Mouse (Mus musculus): ENCODE measurements around the gene Eif2b3.

The Eif2b3 gene

DNA sequence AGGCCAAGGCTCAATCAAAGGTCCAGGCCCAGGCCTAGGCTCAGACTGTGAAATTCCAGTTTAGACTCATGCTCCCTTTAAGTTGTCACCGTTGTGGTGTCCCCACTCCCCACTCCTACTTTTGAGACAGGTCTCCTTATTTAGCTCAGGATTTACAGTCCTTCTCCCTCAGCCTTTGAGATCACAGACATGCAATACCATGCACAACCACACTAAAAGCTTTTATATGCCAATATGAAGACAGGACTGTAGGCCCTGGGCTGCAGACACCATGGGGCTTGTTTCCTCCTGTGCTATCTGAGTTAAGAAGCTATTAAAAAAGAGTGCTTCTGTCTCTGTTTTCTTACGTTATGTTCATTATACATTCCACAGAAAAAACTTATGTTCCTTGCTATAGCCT lies 1.5 kb upstream of the Eif2b3 start:
- DNase-seq (ENCODE audit: low spot score) = no peak

DNA sequence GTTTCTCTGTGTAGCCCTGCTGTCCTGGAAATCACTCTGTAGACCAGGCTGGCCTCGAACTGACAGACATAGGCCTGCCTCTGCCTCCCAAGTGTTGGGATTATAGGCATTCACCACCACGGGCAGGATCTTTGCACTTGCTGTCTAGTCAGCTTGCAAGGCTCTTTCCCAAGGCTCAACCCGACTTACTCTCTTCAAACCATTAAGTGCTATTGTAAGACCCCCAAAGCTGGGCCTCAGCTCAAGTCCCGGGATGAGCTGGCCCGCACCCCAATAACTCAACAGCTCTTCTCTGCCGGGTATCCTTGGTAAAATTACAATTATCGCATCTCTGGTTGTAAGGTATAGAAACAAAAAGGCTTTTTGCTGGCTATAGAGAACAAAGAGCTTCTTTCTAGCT lies 875 bp upstream of the Eif2b3 start:
- DNase-seq (ENCODE audit: low spot score) = no peak

DNA sequence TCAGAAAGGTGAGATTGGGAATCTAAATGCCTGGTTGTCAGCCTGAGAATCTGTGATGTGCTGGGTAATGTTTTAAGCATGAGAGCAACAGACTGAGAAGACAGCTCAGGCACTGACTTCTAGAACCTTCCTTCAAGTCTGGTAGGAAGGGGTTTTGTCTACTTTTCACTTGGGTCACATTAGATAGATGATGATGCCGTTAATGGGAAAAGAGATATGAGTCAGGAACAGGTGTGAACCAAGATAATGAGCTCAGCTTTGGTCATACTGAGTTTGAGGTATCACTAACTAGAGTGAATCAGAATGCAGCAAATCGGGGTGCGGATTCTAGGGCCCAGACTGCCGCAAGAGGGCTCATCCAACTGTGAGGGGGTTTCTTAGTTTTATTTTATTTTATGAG lies 4.3 kb downstream of the Eif2b3 start:
- no peak for DNase-seq (ENCODE audit: low spot score)

DNA sequence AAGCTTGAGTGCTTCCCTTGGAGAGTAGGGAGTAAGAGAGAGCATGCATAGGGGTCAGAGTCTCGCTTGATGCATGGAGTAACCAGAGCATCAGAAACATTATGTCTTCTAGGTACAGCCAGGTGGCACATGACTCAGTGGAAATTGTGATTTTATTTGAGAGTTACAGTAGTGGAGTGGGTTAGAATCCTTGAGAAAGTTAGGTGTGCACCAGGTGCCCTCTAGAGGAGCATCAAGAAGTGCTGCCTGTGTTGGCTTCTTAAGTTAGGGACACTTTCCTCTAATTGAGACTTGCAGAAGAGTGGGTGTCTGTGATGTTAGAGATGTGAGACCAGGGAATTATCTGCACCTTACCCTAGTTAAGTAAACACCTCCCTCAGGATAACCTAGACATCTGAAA lies 11.9 kb downstream of the Eif2b3 start:
- DNase-seq (ENCODE audit: low spot score) = no peak

DNA sequence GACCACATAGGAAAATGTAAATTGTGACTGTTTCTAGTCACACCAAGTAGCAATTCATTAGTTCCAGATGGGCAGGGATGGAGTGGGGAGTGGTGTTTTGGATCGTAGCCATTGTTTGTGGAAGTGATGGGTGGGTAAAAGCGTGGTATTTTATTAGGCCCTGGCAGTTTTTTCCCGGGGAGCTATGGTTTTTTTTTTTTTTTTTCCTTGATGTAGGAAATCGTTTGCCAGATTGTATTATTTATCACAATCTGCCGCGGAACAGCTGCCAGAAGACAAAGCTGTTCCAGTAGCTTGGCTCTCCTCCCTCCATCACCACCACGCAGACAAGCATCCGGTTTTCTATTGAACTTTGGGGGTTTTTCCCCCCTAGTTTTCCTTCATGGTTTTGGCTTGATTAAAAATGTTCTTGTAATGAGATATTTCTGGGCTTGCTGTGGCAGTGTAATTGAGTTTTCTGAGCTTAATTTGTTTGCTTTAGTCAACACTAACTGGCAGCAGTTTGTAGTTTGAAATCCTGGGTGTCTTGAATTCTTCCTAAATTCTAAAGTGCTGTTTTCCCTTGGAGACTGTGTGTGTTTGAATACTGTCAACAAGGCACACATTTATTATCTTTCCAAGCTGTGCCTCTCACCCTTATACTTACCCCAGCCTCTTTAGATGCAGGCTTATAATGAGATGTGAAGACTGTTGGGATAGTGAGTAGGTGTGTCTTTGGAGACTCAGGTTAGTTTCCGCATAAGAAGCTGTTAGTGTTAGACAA lies 20.9 kb downstream of the Eif2b3 start:
- DNase-seq (ENCODE audit: low spot score) = no peak

DNA sequence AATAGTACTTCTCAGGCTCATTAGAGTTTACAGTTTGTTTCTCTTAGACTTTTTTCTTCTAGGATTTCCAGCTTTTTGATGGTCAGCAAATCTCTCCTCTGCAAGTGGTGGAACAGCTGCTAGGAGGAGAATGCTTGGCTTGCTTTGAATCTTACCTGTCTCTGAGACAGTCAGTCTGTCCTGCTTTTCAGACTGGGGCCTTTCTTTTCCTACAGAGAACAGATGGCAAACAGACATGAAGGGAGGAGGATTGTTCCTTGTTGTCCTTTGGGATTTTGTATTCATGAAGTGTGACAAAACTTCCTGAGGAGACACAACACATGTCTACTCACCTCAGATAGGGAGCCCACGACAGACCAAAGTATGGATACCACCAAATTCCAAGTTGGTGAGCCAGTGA lies 21.6 kb downstream of the Eif2b3 start:
- no peak for DNase-seq (ENCODE audit: low spot score)

DNA sequence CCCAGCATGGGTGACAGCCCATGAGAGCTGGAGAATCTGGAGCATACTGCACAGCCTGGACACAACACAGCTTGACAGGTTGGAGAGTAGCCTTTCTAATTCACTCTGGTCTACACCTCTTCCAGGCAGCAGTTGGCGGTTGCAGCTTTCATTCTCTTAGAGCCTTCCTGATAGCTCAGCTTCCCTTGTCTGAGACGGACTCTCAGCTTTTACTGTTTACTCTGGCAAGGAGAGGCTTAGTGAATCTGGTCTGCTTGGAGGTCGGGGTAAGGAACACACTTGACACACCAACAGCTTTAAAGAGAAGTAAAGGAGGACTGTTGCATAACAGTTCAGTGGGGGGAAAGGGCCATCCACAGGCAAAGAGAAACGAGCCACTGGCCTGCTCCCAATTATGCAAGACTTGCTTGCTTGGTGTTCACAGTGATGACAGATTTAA lies 22.1 kb downstream of the Eif2b3 start:
- no peak for DNase-seq (ENCODE audit: low spot score)

DNA sequence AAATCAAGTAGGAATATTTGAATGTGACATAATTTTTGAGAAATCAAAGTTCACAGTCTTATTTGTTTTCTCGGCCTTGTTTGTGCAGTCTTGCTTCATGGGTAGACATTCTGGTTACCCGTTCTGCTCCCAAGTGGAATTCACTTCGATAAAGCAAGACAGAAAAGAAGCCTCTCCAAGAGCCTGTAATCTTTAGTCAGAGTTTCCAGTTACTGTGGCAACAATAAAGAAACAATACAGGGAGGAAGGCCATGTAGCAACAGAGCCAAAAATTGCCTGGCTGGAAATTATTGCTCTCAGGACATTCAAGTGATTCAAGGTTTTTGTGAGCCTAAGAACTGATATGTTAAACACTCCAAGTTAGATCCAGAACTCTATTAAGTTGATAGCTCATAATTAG lies 29.6 kb downstream of the Eif2b3 start:
- no peak for DNase-seq (ENCODE audit: low spot score)

DNA sequence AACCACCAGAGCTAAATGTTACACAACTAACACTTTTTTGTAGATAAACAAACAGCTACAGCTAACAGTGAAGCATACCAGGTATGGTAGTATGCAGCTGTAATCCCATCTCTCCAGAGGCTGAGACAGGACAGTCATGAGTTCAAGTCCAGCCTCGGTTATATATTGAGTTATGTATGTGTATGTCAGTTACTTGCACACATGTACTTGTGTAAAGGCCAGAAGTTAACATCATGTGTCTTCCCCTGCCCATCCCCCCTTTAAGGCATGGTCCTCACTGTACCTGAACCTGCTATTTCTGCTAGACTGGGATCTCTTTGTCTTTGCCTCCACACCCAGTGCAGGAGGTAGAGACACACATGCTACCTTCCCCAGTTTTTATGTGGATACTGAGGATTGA lies 30.3 kb downstream of the Eif2b3 start:
- DNase-seq (ENCODE audit: low spot score) = no peak

DNA sequence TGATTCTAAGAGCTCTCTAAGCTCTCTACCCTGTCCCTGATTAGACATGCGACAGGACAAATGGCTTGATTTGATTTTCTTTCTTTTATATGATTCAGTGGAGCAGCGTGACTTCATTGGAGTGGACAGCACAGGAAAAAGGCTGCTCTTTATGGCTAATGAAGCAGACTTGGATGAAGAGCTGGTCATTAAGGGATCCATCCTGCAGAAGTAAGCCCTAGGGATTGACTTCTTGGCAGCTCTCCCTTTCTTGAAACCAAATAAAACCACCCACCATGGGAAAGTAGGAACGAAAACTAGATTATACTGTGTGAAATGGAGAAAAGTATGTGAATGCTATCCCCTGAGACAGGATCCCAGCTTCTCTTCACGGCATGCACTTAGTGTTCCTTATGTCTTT lies 33.4 kb downstream of the Eif2b3 start:
- no peak for DNase-seq (ENCODE audit: low spot score)

DNA sequence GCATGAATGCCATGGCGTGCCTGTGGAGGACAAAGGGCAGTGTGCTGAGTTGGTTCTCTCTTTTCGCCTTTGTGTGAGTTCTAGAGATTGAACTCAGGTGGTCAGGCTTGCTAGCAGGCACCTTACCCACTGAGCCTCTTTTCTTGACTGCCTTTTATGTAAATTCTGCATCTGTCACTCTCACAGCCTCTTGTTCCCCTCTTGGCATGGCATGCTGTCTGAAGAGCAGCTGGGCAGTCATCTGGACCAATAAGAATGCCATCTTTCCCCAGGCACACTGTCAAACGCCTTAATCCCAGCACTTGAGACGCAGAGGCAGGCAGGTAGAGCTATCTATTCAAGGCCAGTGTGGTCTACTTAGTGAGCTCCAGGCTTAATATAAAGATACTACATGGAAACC lies 34.8 kb downstream of the Eif2b3 start:
- no peak for DNase-seq (ENCODE audit: low spot score)

DNA sequence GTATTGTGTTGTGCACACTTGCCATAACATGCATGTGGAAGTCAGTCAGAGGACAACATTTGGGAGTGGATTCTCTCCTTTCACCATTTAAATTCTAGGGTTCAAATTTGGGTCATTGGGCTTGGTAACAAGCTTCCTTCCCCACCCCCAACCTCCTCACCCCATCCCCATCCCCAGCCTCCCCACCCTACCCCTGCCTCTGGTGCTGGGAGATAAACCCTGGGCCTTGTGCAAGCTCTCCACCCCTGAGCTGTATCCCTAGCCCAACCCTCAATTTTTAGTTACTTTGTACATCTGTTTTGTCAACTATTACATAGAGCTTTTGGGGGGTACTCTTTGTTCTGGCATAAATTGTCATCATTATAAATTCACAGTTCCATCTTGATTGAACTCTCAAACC lies 36.9 kb downstream of the Eif2b3 start:
- no peak for DNase-seq (ENCODE audit: low spot score)

DNA sequence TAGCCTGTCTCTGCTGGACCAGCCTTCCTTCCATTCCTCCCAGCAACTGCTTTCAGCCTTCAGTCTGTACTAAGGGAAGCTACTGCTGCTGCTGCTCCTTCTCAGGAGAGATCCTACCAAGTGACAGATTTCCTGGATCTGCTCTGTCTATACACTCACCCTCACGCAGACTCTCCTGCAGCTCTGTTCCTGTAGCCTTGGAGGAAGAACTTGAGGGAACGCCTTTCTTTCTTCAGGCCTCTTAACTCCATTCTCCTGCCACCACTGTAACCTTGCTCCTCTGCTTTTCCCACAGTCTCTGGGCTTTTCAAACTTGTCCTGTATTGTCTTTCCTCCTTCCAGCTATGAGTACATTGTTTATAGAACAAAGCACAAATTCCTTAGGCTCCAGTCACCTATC lies 37.3 kb downstream of the Eif2b3 start:
- DNase-seq (ENCODE audit: low spot score) = no peak

DNA sequence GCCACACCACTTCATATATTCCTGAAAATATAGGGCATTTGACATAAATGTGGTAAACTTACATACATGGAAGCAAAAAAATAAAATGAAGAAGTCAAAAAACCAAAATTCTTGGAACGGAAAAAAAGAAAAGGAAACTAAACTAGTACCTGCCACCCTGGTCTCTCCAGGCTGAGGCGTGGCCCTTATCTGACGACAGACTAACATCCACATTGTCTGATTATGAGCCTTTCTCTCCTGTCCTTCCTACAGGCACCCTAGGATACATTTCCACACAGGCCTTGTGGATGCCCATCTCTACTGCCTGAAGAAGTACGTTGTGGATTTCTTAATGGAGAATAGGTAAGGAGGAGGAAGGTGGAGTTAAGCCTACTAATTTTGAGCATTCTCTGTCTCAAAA lies 39.3 kb downstream of the Eif2b3 start:
- no peak for DNase-seq (ENCODE audit: low spot score)

DNA sequence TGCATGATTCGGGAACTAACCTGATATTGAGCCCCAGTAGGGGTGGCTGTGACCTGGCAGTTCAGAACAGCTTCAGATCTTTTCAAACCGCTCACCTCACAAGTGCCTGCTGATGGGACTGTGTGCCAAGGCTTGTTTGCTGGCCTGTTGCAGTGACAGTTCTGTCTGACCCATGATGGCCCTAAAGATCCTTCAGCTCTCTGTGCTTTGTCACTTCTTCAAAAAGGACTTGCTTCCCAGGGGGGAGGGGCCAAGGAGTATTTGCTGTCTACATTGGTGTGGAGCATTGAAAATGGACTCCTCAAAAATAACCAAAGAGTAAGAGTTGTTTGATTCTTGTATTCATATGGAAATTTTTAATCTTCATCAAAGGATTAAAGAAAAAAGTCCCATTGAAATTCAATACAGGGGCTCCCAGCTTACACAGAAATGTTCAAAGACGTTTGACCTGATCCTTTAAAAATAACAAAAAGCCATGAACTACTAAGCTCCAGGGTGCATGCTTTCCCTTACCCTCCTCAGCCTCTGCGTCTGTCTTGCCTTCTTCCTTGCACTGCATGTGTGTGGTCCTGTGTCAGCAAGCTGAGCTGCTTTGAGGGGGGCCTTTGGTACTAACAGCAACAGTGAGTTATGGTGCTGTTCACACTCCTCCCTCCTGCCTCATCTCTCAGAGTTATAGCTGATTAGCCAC lies 43.6 kb downstream of the Eif2b3 start:
- no peak for DNase-seq (ENCODE audit: low spot score)

DNA sequence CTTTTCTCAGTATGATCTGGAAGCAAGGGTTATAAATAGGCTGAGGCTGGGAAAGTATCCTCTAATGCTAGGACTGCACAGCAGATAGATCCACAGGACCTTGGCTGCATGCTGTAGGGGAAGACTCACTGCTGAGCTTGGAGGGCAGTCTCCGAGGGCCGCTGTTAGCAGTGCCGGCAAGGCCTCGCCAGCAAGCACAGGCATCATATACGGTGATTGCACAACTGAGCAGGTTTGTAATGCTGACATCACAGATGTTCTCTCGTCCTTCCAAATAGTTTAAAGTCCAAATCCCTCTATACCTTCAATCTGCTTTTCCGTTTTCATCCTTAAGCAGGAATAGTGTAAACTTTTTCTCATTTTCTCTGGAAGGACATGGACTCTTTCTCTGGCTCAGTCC lies 48.8 kb downstream of the Eif2b3 start:
- no peak for DNase-seq (ENCODE audit: low spot score)

DNA sequence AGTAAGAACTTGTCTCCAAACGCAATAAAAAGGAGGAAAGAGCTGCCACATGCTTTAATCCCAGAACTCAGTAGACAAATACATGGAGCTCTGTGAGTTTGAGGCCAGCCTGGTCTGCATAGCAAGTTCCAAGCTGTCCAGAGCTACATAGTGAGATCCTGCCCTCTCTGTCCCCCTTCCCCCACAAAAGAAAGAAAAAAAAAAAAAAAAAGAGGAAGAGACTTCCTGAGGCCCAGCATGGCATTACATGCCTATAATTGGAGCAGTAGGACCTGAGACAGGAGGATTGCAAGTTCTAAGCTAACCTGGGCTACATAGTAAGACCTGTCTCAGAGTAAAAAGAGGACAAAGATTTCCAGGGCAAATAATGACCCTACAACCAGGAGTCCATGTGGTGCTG lies 50.4 kb downstream of the Eif2b3 start:
- DNase-seq (ENCODE audit: low spot score) = no peak

DNA sequence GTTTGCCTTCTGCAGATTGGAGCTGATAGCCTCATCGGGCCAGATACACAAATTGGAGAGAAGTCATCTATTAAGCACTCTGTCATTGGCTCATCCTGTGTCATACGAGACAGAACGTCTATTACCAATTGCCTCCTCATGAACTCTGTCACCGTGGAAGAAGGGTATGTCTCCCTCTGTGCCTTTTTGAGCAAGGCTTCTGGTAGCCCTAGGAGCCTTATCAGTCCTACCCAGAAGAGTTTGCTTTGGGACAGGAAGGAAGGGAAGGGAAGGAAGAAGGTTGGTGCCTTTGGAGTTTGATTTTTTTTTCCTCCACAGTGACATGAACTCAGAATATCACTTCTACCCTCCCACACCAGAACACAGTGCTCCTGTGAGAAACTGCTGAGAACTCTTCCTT lies 51.4 kb downstream of the Eif2b3 start:
- DNase-seq (ENCODE audit: low spot score) = no peak

DNA sequence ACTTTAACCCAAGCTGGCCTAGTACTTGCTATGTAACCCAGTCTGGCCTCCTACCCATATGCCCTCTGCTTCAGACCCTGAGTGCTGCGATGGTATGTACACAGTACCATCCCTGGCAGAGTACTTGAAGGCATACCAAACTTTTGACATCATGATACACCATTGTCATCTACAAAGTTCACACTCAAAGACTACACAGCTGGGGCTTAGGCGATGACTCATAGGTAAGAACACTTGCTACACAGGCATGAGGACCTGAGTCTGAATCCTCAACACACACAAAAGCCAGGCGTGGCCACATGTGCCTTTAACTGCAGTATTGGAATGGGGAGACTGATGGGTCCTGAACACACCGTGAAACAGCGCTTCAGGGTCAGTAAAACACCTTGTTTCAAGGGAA lies 52.0 kb downstream of the Eif2b3 start:
- DNase-seq (ENCODE audit: low spot score) = no peak

DNA sequence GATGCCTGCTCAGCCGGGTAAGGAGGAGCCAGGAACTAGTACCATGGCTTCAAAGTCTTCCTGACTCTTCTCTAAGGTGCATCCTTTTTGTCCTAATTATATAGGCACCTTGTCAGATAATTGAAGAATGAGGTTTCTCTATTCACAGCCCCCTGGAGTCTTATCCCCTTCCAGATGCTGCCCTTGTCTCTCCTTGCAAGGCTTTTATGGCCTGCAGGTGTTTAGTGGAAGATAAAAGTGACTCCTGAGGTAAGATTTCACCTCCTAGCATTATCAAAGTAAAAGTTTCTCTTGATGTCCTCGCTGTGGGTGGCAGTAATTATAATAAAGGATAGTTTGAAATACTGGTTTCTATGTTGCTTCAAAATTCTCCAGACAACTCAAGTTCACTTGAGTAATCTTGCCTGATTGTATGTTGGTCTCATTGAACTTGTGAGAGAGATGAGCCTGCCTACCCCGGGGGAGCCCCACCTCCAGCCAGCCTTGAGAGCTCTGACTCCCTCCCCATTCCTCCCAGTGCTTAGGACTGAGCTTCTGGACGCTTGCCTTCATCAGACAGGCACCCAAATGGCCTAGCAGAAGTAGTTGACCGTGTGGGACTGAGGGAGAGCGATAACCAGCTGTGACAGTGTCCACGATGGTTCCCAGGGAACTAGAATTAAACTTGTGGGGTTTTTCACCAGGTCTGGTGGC lies 68.9 kb downstream of the Eif2b3 start:
- DNase-seq (ENCODE audit: low spot score) = no peak

DNA sequence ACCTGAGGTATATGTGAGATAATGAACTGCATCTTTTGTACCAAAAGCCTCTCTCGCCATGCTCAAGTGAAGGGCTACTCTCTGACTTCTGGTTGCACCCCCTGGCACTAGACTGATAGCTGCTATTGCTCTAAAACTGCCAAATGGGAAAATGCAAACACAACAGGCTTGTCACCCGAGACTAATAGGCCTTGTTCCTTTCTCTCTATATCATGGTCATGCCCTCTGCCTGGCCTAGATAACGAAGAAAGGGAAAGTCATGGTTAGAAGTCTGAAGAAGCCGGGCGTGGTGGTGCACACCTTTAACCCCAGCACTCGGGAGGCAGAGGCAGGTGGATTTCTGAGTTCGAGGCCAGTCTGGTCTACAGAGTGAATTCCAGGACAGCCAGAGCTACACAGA lies 71.4 kb downstream of the Eif2b3 start:
- DNase-seq (ENCODE audit: low spot score) = no peak

DNA sequence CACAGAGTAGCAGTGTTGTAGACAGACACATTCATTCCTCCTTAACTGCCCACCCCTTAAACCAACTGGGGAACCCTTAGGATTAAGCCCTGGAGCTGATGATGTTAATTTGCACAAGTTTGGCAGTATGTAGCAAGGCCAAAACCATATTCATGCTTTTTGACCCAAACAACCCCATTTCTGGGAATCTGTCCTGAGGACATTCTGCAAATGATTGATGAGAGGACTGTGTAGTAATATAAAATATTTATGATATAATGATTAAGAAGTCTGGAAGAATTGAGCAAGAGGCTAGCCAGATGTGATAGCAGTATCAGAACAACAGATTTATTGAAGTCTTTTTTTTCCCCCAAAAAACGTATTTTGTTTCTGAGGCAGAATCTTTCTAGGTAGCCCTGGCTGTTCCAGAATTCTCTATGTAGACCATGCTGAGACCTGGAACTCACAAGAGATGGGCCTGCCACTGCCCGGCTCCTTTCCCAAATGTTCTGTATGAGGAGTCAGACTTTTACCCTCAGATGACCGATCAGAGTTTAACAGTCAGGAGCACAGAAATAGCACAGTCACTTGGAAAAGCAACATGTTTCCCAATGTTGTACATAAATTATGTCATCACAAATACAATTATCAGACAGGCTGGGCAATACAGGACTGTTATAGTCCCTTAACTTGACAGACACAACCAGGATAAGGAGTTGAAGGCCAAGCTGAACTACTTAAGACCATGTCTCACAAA lies 75.6 kb downstream of the Eif2b3 start:
- no peak for DNase-seq (ENCODE audit: low spot score)

All from urinary bladder, postnatal 10 days (tissue).